Mouse (Mus musculus) limb, embryonic 14.5 days (tissue): ENCODE results near the gene Gpr182. TPM values are rescaled to one million over a fixed set of nuclear protein-coding genes. Genes with fewer than 3 reads are reported as not detected.

Experiments used
- ATAC-seq: fragments of 200-750 bp; cut with Nextera tagmentation; 2 replicates; pipeline ENCODE4 v1.8.0; 2017; ENCODE audit warnings: low read depth, moderate number of reproducible peaks, moderate TSS enrichment; ENCODE audit not compliant: low FRiP score
- DNase-seq: peaks from one replicate; pipeline ENCODE4 v3.0.0-alpha.2; 2015; ENCODE audit warnings: low spot score
- H3K27ac ChIP-seq: fragments of 300-500 bp; sonication (generic); replicated peaks from 2 replicates; pipeline ENCODE4 v1.5.1; 2014; ENCODE audit warnings: low read depth, mild to moderate bottlenecking, low read length, moderate library complexity, mixed read lengths
- H3K27me3 ChIP-seq: fragments of 300-500 bp; sonication (generic); 2 replicates; pipeline ENCODE4 v1.6.1; 2014; ENCODE audit warnings: low read length, mixed read lengths; ENCODE audit not compliant: control insufficient read depth, insufficient read depth
- H3K36me3 ChIP-seq: fragments of 300-500 bp; sonication (generic); 2 replicates; pipeline ENCODE4 v1.6.1; 2014; ENCODE audit warnings: mild to moderate bottlenecking, low read length, moderate library complexity, mixed read lengths; ENCODE audit not compliant: control insufficient read depth, insufficient read depth
- H3K4me1 ChIP-seq: fragments of 300-500 bp; sonication (generic); 2 replicates; pipeline ENCODE4 v1.6.1; 2014; ENCODE audit warnings: antibody characterized with exemption, low read length, mixed read lengths; ENCODE audit not compliant: control insufficient read depth, insufficient read depth
- H3K4me2 ChIP-seq: fragments of 300-500 bp; sonication (generic); replicated peaks from 2 replicates; pipeline ENCODE4 v1.6.1; 2014; ENCODE audit warnings: low read depth, mild to moderate bottlenecking, low read length, moderate library complexity; ENCODE audit not compliant: severe bottlenecking
- H3K4me3 ChIP-seq: fragments of 300-500 bp; sonication (generic); replicated peaks from 2 replicates; pipeline ENCODE4 v1.5.1; 2014; ENCODE audit warnings: low read length
- H3K9ac ChIP-seq: fragments of 300-500 bp; sonication (generic); 2 replicates; pipeline ENCODE4 v1.6.1; 2014; ENCODE audit warnings: mild to moderate bottlenecking, low read depth, low read length, moderate library complexity; ENCODE audit not compliant: severe bottlenecking
- H3K9me3 ChIP-seq: fragments of 300-500 bp; sonication (generic); 2 replicates; pipeline ENCODE4 v1.6.1; 2016; ENCODE audit warnings: low read length; ENCODE audit not compliant: control insufficient read depth
- POLR2A ChIP-seq: fragments of 200-500 bp; IDR thresholded peaks from 2 replicates; pipeline ENCODE4 v1.8.0; 2012; ENCODE audit warnings: inconsistent platforms, mild to moderate bottlenecking, moderate library complexity, borderline replicate concordance; ENCODE audit not compliant: insufficient read depth, insufficient read length; ENCODE audit errors: extremely low read depth
- WGBS: fragments of 180-500 bp; shearing (Covaris S2); extraction: QIAGEN DNeasy Blood & Tissue Kit; methylation state at CpG from one replicate; pipeline ENCODE4 v1.1.7; 2014; 5-methylcytosine and 5-hydroxymethylcytosine counted together
- polyA plus RNA-seq, 2 experiments: library from polyadenylated mRNA; depleted of rRNA in 1 of 2; stranded (reverse) in 1 of 2; unstranded in 1 of 2; fragments of >200 nt; fragmentation: Nextera tagmentation in 1 of 2; extraction: Ambion mirVana in 1 of 2; gene quantifications; 2 replicates each; pipeline versions ENCODE4 v1.2.1 to v1.2.3; 2012 to 2014

The Gpr182 gene
- polyA plus RNA-seq, 2 experiments = 0.40 to 0.88 TPM

DNA sequence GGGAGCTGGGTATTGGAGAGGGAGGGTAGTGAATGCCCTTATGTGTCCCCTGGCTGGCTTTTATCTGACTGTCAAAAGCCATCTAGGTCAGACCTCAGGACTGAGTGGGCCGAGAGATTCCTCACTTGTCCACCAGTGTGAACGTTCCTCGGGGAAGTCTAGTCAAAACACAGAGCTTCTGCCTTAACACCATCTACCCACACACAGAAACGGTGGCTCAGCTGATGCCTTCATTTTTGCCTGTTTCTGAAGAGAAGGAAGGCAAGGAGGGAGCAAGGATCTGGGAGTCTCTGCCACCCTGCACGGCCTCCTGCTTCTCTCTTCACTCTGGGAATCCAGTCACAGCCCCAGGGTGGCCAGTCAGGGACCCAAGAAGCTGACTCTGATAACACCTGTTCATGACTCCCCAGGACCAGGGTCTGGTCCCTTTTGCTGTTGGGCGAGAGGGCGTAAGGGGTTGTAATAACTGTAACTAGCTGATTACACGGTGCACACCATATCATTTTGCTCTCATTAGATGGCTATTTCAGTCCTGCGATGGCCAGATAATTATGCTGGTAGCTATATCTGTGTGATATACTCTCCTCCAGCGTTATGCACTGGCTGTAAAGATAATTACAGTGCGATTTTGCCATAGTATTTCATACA is 21.1 kb downstream of the Gpr182 start:
- DNase-seq = no peak
- ATAC-seq = no peak
- no peak for TF ChIP-seq POLR2A
- Histone ChIP-seq H3K27ac (no peak overlapping the region), H3K4me1 (no peaks in the 10 kb centered on the region), H3K4me3 (no peak overlapping the region), H3K27me3 (no peaks in the 10 kb centered on the region), H3K9ac (no peak overlapping the region), H3K4me2 (no peak overlapping the region), H3K9me3 (no peaks in the 10 kb centered on the region), H3K36me3 (no peaks in the 10 kb centered on the region)
- WGBS = 61% methylated on average over 11 of the region's 11 CpGs

DNA sequence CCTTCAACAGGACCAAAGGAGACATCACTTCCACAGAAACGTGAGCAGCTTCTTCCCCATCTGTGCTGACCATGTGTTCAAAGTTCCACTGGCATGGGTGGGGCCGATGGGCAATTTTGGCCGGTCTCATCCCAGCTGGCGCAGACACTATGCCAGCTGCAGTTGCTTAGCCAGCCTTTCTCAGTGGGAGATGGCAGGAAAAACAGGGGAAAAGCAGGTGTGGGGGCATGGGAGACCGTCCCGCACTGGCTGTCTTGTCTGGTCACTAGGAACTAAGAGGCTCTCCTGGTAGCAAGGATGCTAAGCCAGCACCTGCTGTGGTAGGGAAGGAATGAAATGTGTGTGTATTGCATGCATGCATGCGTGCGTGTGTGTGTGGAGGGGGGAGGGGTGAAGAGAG is 23.1 kb downstream of the Gpr182 start:
- H3K4me3 ChIP-seq = no peak overlapping the region
- H3K27ac ChIP-seq = no peak overlapping the region
- H3K27me3 ChIP-seq = no peaks in the 10 kb centered on the region
- H3K4me1 ChIP-seq = no peaks in the 10 kb centered on the region
- TF ChIP-seq POLR2A = no peak
- no peaks in the 10 kb centered on the region for H3K36me3 ChIP-seq
- no peak overlapping the region for H3K9ac ChIP-seq
- WGBS = 75% methylated on average over 8 of the region's 8 CpGs
- no peak for ATAC-seq
- no peak for DNase-seq
- no peaks in the 10 kb centered on the region for H3K9me3 ChIP-seq
- H3K4me2 ChIP-seq = no peak overlapping the region

DNA sequence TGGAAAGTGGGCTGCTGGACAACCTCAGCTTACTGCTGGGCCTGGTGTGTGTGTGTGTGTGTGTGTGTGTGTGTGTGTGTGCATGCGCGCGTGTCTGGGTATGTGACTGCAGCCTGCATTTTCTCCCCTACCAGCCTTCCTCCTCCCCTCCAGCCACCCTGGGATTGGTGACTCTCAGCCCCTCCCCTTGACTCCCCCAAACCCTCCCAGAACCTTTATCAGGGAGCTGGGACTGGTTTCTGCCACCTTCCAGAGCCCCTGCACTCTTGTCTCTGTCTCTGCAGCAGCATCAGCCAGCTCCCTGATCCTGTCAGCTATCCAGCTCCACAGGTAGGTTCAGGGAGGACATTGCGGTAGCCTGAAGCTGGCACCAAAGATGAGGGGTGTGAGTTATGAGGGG is 26.4 kb downstream of the Gpr182 start:
- Histone ChIP-seq H3K9ac (no peak overlapping the region), H3K27me3 (0 out of 2 replicates have a peak, but pooled peaks cover 9% of the 10 kb centered on the region), H3K9me3 (no peaks in the 10 kb centered on the region), H3K36me3 (no peaks in the 10 kb centered on the region), H3K4me1 (no peaks in the 10 kb centered on the region), H3K27ac (no peak overlapping the region), H3K4me2 (no peak overlapping the region), H3K4me3 (no peak overlapping the region)
- no peak for TF ChIP-seq POLR2A
- no peak for ATAC-seq
- 57% methylated on average over 4 of the region's 4 CpGs for WGBS
- DNase-seq = no peak

DNA sequence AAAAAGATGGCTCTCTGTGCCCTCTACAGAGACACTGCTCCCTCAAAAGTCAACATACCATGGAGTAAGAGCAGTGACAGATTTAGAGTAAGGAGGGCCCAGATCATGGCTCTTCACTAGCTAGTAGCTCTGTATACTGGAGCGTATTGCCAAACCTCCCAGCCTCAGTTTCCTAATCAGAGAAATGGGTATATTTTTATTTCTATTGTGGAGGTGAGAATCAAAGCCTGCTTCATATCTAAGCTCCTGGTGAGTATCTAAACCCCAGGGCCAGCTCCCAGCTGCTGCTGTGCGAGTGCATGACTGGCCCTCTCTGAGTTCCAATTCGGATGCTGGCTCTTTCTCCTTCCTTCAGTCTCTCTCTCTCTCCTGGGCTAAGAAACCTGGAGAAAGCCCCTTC is 27.4 kb downstream of the Gpr182 start, which contains the start of gene Tac2:
Tac2 (plus strand) TSS at position 301 of the 400 bp plus-strand sequence.
- Histone ChIP-seq H3K9ac (no peak within 1 kb of the TSS), H3K4me2 (no peak within 1 kb of the TSS)
- WGBS = 77% methylated on average over 3 of the region's 3 CpGs

DNA sequence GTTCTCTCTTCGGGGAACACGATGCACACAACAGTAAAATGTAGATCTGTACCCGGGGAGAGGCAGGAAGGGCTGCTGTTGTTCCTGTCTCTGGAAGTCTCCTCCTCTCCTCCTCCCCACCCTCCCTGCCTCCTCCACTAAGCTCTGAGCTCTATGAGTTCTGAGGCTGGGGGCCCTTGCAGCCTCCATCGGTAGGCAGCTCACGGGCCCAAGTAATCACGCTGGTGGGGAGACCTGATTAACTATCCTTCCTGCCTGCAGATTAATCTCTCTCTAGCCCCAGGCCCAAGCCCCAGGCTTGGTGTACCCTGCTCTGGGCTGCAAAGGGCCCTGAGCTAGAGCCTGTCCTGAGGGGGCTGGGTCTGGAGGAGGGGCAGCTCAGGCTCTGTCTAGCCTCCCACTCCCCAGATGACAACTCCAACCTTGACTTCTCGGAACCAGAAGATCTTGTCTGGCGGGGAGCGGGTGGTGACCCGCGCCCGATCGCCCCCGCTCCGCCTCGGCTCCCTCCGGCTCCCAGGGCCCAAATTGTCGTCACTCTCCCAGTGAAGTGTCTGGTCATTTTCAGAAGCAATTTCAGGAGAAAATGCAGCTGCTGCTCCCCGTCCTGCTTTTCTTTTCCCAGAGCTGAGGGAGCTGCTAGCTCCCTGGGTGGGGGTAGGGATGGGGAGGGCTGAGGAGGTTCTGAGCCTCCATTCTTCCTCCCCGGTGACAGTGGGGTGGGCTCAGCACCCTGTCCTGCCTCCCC is 29.7 kb downstream of the Gpr182 start:
- peak overlapping the region; percentile 32 for H3K9ac ChIP-seq
- ATAC-seq (no peak), DNase-seq (no peak)
- H3K4me1 ChIP-seq = no peaks in the 10 kb centered on the region
- 14% methylated on average over 20 of the region's 20 CpGs for WGBS
- no peak overlapping the region for H3K27ac ChIP-seq
- H3K36me3 ChIP-seq = no peaks in the 10 kb centered on the region
- 0 out of 2 replicates have a peak, but pooled peaks cover 9% of the 10 kb centered on the region for H3K27me3 ChIP-seq
- peak overlapping the region; percentile 31 for H3K4me2 ChIP-seq
- H3K4me3 ChIP-seq = no peak overlapping the region
- no peaks in the 10 kb centered on the region for H3K9me3 ChIP-seq
- no peak for TF ChIP-seq POLR2A

More for the DNA sequence above, 27.4 kb downstream of the Gpr182 start, which contains the start of gene Tac2:
- no peaks in the 10 kb centered on the region for H3K36me3 ChIP-seq
- no peak within 1 kb of the TSS for H3K4me3 ChIP-seq
- ATAC-seq = no peak
- H3K27me3 ChIP-seq = 0 out of 2 replicates have a peak, but pooled peaks cover 9% of the 10 kb centered on the region
- H3K4me1 ChIP-seq = no peaks in the 10 kb centered on the region
- no peaks in the 10 kb centered on the region for H3K9me3 ChIP-seq
- H3K27ac ChIP-seq = no peak within 1 kb of the TSS
- no peak for DNase-seq
- no peak for TF ChIP-seq POLR2A
